7 mouse cellular contexts compared by ENCODE assay signal in genomic region chrX:169997854-169998456, GRCm38 (mm10). TPM values are rescaled to one million over a fixed set of nuclear protein-coding genes. Genes with fewer than 3 reads are reported as not detected.
A peak's percentile ranks its signal among the peaks of the same experiment; 100 is the strongest.
DNase-seq lines count a peak whose midpoint lies in the region; ATAC-seq lines count a peak whose summit lies in the region.
"Not testable (repeated sequence)": the region's sequence is repeated elsewhere in the genome, so short reads cannot be mapped to it uniquely, and the experiment has no call there.

No protein-coding gene starts in this region.

- DNase-seq in adrenal gland, adult 2 months, result peak; percentile 100
- DNase-seq in embryo, embryonic 11.5 days (ENCODE audit: low read depth, low spot score), result peak; percentile 100
- DNase-seq in gastrocnemius, postnatal 36 days, result peak; percentile 100
- peak; percentile 100 for DNase-seq in left cerebral cortex, postnatal 25 days (ENCODE audit: low spot score in 2 of 2)
- peak; percentile 58 for DNase-seq in midbrain, embryonic 10.5 days (ENCODE audit: low spot score)
- peak; percentile 100 for DNase-seq in right cerebral cortex, postnatal 4 days

- not testable (repeated sequence) for H3K4me1 ChIP-seq in intestine, embryonic 15.5 days (replicated peaks); midbrain, embryonic 10.5 days

- H3K27me3 ChIP-seq in intestine, embryonic 15.5 days (replicated peaks); midbrain, embryonic 10.5 days (ENCODE audit: low read depth, poor library complexity, severe bottlenecking): not testable (repeated sequence)

- intact Hi-C loops in gastrocnemius, postnatal 36 days (cut with DNase I); left cerebral cortex, postnatal 25 days (cut with DNase I): not testable (repeated sequence)

- not testable (repeated sequence) for H3K9me3 ChIP-seq in intestine, embryonic 15.5 days; midbrain, embryonic 10.5 days (replicated peaks)

- H3K9ac ChIP-seq in intestine, embryonic 15.5 days, result not testable (repeated sequence)

- H3K36me3 ChIP-seq in intestine, embryonic 15.5 days; midbrain, embryonic 10.5 days: not testable (repeated sequence)

- H3K27ac ChIP-seq in intestine, embryonic 15.5 days, result not testable (repeated sequence)
- H3K27ac ChIP-seq in midbrain, embryonic 10.5 days (replicated peaks), result peak overlapping the region; percentile 85

- not testable (repeated sequence) for H3K4me3 ChIP-seq in intestine, embryonic 15.5 days (replicated peaks)
- H3K4me3 ChIP-seq in midbrain, embryonic 10.5 days, result peak overlapping the region; percentile 49

- H3K4me2 ChIP-seq in intestine, embryonic 15.5 days (replicated peaks), result peak overlapping the region; percentile 36; the same call in 1 of the 2 replicates

- WGBS in intestine, embryonic 15.5 days, result no CpG with 5 or more reads among the region's 37 CpGs
- WGBS in midbrain, embryonic 10.5 days, result 16% methylated on average over 9 of the region's 37 CpGs

- peak; percentile 93 for ATAC-seq in intestine, embryonic 15.5 days

RNA-seq across cellular contexts. Expression of gene Gm21887, which starts 11.5 kb away (rescaled TPM):
- 100 to 1,000 TPM in 1 of 2 experiments, 10 to 100 TPM in 1; 67.4 to 241 TPM for total RNA-seq in adrenal gland, adult 2 months (2021)
- polyA plus RNA-seq in adrenal gland, adult 2 months (2012; rRNA removed), result 957 and 2,016 TPM in 2 replicates
- total RNA-seq in gastrocnemius, postnatal 36 days (2021), result 10 to 100 TPM; 26.2 to 44.5 TPM
- 123 and 168 TPM in 2 replicates for polyA plus RNA-seq in intestine, embryonic 15.5 days (2015; fragmentation: Nextera tagmentation; extraction: Ambion mirVana)
- total RNA-seq in left cerebral cortex, postnatal 25 days (2021), result 100 to 1,000 TPM; 175 to 177 TPM
- 224 and 306 TPM in 2 replicates for polyA plus RNA-seq in midbrain, embryonic 10.5 days (2016; fragmentation: Nextera tagmentation; extraction: Ambion mirVana)
